Mouse (Mus musculus) adrenal gland, adult 18-20 months (tissue): ENCODE measurements around the gene Ranbp17. TPM values are rescaled to one million over a fixed set of nuclear protein-coding genes. Genes with fewer than 3 reads are reported as not detected.
"Not testable (repeated sequence)": the region's sequence is repeated elsewhere in the genome, so short reads cannot be mapped to it uniquely, and the experiment has no call there.

ENCODE experiments used
- DNase-seq, 2 experiments: peaks; one replicate each; pipeline ENCODE4 v3.0.0; 2021 to 2022; ENCODE audit warnings: low spot score in 2 of 2
- long read RNA-seq, 2 experiments: library from polyadenylated mRNA; stranded (forward); transcript quantifications; one replicate each; pipeline ENCODE4 v2.0.0; 2021
- total RNA-seq, 2 experiments: library from RNA; stranded (reverse); gene quantifications; 1 replicate in 1 of 2; 2 replicates in 1 of 2; pipeline ENCODE4 v1.2.3; 2021

The Ranbp17 gene
- 1 to 10 TPM; 1.9 to 2.0 TPM for total RNA-seq
- long read RNA-seq, experiment 1, partial matches to known transcripts = 0 of 1 reads
- long read RNA-seq, experiment 1, other reads (novel, unspliced or antisense) = 1 of 1 reads
- long read RNA-seq, experiment 2, full-length matches to known transcripts = 1 of 5 reads
- long read RNA-seq, experiment 2, partial matches to known transcripts = 1 of 5 reads
- long read RNA-seq, experiment 2, other reads (novel, unspliced or antisense) = 3 of 5 reads

DNA sequence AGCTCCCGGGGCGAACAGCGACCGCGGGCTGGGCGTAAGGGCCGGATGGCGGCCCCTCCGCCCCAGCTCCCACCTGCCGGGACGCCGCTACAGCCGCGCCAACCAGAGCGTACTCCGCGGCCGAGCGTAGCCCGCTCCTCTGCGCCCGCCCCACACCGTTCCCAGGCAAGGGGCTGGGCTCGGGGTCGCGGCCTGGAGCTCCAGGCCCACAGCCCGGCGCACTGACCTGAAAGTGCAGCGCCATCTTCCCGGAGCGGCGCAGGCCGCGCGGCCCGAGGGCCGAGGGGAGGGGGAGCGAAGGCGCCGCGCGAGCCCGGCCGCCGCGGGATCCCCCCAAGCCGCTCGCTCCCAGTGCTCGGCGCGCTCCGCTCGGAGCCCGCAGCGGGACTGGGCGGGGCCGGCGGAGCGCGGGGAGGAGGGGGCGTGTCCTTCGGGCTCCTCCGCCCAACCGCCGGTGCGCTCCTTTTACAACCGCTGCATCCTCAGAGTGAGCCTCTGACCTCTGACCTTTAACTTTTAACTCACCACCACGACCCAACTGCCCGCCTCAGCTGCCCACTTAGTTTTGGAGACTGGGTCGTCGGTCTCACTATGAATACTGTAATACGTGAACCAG lies at the start of gene Ranbp17:
TSS of gene Ranbp17 (minus strand) at position 371 of the 616 bp plus-strand sequence.
- DNase-seq = peak; percentile 41 to 42

DNA sequence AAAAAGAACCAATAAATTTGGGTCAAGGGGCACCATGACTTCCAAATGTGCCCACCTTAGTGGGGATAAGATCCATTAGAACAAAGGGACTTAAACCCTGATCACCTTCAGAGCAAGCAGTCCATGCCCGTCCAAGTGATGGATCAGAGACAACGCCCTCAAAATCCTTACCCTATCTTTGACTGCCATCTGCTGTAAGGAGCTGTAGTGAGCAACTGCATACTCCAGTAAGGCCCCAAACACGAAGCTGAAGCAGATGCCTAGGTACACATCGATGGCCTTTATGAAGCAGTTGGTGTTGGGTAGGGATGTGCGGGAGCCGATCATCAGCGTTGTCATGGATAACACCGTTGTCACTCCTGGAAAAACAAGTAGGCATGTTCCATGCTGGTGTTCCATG lies 40.6 kb upstream of the Ranbp17 start:
- no peak for DNase-seq

DNA sequence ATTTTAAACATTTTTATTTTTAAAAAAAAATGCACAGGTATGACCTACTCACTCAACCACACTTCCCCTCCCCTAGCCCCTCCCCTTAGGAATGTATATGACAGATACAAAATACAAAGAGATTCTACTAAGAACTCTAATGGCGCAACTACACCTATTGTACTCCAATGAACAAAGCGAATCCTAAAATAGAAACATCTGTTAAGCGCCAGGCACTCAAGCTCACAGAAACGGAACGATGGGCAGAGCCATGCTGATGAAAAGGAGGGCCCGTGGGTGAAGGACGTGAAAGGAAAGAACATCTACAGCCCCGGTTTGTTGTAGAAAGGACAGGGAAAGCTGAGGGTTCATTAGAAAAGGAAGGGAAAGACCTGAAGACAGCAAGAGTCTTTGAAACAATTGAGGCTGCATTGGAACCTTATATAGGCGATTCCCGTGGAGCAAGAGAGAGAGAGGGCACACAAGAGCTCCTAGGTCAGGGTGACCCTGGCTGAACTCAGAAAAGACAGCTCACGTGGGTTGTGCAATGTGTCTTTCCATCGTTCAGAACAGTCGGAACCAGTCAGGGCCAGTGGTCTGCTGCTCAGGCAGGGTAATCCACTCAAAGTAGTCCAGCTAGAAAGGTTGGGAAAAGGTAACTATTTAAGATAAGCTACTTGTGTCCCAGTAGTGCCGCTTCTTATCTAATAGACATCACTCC lies 37.5 kb upstream of the Ranbp17 start:
- DNase-seq = no peak

DNA sequence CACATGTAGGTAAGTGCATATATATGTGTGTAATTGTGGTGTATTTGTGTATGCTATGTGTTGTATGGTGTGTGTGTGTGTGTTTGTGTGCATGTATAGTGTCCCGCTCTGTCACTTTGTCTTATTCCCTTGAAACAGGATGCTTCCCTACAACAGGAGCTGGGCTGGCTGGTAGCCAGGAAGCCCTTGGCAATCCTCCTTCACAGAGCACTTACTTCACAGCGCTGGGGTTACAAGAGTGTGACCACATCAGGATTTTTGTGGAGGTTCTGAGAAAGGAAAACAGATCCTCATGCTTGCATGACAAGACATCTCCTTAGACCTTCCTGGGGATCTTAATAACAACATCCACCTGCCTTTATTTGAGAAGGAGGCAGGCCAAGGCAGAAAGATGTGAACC lies 33.8 kb upstream of the Ranbp17 start:
- DNase-seq = no peak

DNA sequence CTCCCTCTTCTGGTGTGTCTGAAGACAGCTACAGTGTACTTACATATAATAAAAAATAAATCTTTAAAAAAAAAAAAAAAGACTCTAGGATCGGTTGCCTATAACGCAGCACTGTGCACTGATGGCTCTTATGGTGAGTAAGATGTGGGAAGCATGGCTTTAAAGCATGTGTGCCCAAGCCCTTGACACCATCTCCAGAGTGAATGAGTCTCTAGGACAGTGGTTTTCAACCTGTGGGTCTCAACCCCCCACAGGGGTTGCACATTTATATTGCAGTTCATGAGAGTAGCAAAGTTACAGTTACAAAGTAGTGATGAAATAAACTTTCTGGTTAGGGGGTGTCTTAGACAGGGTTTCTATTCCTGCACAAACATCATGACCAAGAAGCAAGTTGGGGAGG lies 31.4 kb upstream of the Ranbp17 start:
- no peak for DNase-seq

DNA sequence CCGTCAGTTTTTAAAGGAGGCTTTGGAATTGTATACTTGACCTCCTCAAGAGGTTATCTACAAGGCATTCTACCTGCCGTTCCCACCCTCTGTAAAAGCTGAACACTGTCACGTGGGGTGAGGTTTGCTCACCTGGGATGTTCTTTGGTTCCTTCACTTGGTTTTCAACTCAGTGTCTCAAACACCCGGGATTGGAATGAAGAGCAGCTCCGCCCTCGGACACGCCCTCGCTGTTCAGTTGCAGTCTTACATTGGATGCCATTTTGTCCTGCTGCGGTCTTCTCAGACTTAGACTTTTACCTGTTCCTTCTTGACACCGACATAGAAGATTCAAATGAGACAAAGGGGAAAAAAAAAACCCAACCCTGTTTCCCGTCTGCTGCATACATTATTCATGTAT lies 30.6 kb upstream of the Ranbp17 start:
- no peak for DNase-seq

DNA sequence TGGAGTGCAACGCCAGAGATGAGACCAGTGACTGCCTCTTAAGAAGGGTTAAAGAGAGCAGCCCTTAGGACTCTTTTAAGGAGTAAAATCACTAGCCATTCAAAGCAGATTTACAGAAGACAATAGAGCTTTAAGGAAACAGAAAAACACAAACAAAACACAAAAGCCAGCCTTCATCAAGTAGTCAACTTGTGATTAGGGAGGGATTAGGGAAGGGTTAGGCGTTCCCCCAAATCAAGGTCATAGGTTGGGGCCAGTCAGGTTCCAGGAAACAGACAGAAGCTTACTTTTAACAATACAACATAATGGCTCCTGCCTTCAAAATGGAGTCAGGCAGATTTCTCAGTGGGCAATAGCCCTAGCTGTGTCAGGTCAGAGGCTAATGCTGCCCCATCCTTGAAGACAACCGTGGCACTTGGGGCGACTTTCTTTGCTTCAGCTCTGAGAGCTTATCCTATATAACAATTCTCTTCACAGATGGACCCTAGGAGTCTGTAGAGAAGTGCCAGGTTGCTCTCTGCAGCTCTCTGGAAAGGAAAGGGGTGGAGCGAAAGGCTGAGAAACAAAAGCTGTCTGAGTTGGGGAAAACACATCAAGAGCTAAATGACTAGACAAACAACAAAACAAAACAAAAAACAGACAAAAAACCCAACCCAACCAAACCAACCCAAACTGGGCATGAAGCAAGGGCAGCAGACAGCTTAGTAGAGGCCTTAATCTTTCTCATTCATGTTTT lies 24.0 kb upstream of the Ranbp17 start:
- DNase-seq = no peak

DNA sequence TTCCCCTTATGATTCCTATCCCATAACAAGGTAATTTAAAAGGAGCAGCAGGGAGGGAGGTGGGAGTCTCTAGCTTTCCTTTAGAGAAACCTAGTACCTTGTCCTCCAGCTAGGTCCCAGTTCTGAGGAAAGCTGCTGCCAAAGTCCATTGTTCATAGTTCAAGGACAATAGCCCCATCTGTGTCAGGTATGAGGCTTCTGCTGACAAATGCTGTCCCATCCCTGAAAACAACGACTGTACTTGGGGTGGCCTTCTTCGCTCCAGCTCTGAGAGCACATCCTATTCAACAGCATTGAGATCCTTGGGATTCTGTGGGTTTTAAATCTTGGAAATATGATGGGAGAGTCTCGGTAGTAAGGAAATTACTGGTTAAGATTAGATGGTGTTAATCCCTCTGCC lies 23.1 kb upstream of the Ranbp17 start:
- DNase-seq = no peak

DNA sequence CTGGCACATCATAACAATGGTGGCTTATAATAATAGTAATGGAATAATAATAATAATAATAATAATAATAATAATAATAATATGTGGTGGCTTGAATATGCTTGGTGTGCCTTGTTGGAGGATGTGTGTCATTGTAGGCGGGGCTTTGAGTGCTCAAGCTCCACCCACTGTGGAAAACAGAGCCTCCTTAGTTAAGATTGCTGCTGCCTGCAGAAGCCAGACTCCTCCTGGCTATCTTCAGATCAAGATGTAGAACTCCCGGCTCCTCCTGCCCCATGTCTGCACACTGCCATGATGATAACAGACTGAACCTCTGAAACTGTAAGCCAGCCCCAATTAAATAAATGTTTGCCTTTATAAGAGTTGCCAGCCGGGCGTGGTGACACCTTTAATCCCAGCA lies 21.0 kb upstream of the Ranbp17 start:
- DNase-seq = no peak

DNA sequence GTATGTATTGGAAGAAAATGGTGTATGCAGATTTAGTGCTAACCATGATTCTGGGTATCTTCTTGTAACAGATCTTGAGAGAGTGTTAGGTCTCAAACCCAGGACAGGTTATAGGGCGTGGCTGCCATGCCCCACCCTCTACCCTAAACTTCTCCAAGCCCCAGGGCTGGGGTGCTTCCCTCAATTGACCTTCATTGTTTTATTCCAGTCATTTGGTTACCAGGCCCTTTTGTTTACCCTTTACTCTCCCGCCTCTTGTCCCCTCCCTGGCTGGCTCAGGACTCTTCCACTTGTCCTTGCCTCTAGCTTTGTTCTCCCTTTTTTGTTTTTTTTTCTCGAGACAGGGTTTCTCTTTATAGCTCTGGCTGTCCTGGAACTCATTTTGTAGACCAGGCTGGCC lies 20.0 kb upstream of the Ranbp17 start:
- no peak for DNase-seq

DNA sequence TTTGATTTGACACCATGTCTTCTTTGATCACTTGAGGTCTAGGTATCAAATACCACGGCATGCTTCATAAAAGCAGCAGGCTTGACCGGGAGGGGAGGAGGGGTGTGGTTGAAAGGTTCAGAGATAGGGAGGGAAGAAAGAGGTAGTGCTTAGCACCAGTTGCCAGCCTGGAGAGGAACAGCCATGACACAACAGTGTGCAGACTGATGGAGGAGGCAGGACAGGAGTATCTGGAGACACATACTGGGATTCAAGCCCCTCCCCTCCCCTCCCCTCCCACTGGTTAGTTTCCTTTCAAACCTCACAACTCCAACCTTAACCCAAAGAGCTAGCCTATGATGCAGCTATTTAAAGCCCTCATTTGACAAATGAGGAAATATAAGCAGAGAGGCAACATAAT lies 16.0 kb upstream of the Ranbp17 start:
- DNase-seq = no peak

DNA sequence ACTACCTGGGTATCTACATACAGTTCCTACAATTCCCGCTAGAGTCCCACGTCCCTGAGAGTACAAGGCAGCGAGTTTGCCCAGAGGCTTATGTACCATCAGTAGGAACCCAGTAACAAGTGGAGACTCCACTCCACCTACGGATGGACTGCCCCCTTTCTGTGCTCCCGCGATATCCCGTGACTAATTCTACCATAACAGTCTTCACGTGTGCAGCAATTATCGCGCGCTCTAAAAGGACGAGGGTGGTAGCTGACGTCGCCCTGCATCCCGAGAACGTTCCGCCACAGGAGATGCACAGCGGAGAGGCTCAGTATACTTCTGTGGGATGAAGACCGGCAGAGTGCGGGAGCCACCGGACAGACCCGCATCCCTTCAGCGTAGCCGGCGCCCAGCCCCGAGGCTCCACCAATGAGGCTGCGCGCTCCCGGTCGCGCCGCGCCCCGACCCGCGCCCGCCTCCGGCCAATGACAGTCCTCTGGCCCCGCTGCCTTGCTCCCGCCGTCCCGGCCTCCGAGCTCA lies 631 bp downstream of the Ranbp17 start:
- peak; percentile 51 to 53 for DNase-seq

DNA sequence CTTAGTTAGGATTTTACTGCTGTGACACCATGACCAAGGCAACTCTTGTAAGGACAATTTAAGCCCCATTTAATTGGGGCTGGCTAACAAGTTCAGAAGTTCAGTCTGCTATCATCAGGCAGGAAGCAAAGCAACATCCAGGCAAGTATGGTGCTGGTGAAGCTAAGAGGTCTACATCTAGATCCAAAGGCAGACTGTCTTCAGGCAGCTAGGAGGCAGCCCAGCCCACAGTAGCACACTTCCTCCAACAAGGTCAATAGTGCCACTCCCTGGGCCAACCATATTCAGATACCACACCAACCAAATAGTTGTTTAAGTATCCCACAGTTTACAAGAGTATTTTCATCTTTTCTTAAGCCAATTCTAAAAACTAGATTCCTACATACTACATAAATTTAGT lies 4.1 kb downstream of the Ranbp17 start:
- DNase-seq = no peak

DNA sequence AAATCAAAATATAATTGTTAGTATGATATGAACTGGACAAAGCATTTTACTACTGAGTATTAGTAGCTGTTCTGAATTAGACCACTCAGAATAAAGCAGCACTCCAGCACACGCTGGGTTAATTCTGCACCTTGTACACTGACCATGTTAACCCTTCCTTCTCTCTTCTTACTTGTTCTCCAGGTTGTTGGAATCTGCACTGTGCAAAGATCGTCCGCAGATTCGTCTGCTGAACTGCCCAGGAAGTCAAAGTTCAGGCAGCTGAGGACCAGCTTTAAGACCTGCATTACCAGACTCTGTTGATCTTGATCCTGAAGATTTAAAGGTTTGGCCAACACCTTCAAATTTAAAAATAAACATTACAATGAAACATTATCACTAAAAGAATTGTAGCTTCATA lies 27.8 kb downstream of the Ranbp17 start:
- DNase-seq = no peak

DNA sequence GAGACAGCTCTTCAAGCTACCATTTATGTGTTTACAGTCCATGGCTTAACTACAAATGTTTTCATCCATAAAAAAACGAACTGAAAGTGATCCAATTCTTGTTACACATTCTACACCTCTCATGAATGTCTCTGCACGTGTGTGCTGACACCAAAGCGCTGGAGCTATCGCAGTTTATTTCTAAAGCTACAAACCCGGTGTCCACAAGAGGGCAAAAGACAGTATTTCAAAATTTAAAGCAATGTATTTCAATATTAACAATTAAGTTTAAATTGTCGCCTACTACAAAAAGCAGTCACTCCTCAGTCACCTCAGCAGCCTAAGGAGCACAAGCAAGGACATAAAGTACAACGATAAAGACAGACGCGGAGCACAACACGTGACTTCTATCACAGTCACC lies 33.1 kb downstream of the Ranbp17 start:
- no peak for DNase-seq

DNA sequence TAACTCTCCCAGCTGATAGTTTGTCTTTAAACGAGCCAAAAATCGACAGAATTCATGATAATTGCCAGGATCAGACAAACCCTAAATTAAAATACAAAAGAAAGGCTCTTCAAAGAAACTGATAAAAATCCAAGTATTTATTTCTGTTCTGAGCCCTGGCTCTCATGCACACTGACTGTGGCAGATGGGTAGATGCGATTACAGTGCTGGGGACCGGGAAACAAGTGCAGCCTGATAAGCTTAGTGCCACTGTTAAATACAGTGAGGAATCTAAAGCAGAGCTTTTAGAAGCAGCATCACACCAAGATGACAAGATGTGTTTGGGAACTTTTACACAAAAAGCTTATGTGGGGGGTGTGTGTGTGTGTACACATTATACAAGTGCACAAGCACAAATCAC lies 34.3 kb downstream of the Ranbp17 start:
- no peak for DNase-seq

DNA sequence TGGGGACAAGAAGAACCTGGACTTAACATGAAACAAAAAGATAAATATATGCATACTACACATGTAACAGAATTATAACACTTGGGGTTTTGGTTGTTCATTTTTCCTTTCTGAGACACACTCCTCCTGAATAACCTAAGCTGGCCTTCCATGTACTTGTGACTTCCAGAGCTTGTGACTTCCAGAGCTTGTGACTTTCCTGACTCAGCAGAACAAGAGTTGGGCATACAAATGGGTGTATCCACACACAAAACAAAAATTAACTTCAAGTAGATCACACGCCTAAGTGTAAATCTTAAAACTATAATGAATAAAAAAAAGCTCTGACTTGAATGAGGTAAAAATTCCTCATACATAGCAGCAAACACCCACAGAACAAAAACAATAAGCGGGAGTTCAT lies 36.9 kb downstream of the Ranbp17 start:
- no peak for DNase-seq

DNA sequence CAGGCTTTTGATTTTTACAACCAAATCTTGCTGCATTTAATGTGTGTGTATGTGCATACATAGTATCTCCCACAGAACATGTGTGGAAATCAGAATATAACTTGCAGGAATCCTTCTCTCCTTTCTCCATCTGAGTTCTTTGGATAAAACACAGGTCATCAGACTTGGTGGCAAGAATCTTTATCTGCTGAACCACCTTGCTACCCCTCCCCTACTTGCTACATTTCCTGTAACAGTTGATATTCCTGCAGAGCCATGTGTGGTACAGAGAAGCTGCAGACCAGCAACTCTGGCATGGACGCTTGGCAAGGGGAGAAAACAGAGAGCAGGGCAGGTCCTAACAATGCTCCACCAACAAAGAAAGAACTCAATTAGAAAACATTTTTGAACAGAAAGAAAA lies 52.4 kb downstream of the Ranbp17 start:
- no peak for DNase-seq

DNA sequence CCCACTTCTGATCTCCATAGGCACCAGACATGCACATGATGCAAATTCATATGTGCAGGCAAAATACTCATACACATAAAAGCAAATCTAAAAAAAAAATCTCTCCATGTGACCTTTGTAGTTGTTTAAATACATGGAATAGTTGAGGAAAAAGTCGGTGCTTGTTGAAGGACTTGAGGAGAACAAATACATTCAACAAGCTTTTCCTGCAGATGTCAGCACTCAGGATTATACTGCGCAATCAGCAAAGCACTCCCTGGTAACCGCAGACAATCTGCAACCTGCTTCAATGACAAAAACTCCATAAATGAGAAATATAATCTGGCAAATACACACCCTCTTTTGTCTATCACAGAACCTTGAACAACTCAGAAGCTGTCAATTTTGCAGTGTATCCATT lies 59.5 kb downstream of the Ranbp17 start:
- no peak for DNase-seq

DNA sequence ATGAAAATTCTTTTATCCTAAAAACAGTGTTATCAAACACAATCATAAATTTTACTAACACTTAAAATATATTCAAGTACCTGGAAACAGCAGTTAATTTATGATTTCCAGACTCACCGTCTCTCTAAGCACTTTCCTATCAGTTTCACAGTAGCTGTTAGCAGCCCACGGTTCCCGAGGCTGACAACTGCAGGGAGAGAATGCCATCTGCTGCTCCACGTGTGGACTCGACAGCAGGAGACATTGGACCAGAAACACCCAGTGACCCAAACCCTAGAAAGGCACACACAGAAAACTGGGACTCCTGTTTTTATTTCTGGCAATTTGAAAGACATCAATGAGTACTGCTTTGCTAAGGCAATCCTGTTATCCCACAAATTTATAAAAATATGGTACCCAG lies 79.7 kb downstream of the Ranbp17 start:
- DNase-seq = no peak

DNA sequence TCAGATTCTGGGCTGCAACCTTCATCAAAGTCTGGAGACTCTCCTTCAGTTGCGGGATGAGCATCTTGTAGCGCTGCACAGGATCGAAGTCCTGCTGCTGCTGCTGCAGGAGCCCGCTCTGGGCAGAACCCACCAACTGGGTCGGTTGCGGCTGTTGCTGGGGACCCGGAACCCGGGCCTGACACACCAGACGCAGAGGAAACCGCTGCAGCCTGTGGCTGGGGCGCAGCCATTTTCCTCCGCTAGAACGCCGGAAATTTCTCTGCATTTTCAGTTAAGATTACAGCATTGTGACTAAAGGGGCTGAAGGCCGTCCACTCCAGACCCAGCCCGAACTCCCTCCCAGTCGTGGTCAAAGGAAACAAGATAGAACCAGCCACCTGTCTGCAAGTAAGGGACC lies 85.3 kb downstream of the Ranbp17 start:
- DNase-seq = not testable (repeated sequence)

DNA sequence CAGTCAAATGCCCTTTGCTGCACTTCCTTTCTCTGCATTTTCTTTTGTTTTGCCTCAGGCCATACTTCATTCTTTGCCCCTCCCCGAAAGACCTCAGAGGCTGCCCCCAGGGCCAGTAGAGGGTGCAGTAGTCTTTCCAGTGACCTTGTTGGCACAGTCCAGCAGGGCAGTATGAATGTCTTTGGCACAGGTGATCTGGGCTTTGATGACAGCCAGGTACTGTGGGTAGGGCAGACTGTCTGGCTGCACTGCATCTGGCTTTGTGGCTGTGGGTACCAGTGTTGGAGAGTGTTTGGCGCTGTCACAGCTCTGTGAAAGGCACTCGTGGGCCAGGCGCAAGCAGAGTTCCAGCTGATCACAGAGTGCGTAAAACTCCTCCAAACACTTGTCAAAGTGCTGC lies 85.8 kb downstream of the Ranbp17 start:
- DNase-seq = not testable (repeated sequence)
